Mouse (Mus musculus) hindlimb bud, embryonic 11.5 days (tissue): Measurements from ENCODE around the gene Cmtm8.

Experiments used
- DNase-seq: peaks from one replicate; pipeline ENCODE4 v3.0.0-alpha.2; 2012; ENCODE audit warnings: low read depth, low spot score; ENCODE audit errors: extremely low spot score

The Cmtm8 gene

DNA sequence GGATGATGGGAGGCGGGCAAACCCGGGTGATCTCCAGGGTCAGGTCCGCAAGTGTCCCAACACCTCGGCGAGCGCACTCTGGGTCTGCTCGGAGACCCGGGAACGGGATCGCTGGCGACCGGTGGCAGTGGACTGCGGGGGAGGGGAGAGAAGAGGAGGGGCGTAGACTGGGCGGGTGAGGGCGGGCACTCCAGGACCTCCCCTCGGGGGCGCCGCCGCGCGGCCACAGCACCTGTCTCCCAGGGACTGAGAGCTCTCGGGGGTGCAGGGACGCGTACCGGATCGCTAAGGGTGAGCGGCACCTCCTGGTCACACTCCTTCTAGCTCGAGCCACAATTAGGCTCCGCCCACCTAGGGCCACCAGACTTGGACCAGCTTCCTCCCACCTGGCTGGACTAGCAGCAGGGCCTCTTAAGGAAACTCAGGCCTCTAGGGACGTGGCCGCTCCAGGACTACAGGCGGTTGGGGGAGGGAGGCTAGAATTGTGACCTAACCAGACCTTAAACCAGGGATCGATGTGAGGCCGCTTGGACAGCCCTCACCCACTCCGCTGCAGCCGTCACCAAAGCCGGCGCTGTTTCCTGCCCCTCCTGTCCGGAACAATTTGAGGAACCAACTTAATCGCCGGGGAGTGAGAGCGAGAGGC lies at the start of gene Cmtm8:
Gene Cmtm8, minus strand, starts transcription at position 140 of the 646 bp plus-strand sequence.
- peak; percentile 22 for DNase-seq

DNA sequence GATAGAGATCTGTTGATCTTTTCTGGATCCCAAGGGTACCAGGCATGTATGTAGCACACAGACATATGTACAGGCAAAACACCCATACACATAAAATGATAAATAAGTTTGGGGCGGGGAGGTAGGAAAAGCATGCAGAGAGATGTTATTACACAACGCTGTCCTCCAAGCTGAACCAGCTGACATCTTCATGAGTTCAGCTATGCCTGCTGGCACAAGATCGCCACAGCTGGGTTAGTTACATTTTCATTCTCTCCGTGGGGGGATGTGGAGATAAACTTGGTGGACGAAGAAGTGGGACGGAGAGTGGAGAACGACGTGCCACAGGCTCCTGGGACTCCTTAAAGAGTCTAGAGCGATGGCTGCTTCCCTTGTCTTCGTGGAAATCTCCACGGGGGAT lies 49.0 kb upstream of the Cmtm8 start:
- DNase-seq: no peak

DNA sequence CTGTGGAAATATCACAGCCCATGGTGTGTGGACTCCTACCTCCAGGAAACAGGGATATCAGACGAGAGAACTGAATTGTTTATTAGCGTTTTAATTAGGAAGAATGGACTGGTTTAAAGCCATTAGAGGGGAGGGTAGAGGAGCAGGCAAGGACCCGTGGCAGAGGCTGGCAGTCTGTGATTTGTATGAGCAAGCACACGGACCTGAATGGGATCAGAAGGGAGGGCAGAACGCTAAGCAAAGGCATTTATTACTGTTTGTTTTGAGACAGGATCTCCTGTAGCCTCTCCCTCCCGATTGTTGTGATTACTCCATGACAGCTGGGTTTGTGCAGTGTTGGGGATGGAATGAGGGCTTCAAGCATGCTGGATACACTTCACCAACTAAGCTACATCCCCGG lies 46.4 kb upstream of the Cmtm8 start:
- DNase-seq: no peak

DNA sequence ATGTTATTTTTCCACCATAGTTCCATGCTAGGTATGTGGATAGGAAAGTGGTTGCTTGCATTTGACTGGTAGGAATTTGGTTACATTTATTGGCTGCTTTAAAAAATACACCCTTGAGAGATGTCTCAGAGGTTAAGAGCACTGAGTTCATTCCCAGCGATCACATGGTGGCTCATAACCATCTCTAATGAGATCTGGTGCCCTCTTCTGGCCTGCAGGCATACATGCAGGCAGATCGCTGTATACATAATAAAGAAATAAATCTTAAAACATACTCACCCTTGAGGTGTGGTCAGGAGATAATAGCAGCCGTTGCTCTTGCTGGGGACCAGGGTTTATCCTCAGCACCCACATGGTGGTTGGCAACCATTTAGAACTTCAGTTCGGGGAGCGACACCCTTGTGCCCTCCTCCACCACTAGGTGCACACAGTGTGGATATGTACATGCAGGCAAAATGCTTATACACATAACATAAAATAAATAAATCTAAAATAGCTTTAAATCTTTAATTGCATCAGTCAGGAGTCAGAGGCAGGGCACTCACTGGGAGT lies 45.0 kb upstream of the Cmtm8 start:
- no peak for DNase-seq

DNA sequence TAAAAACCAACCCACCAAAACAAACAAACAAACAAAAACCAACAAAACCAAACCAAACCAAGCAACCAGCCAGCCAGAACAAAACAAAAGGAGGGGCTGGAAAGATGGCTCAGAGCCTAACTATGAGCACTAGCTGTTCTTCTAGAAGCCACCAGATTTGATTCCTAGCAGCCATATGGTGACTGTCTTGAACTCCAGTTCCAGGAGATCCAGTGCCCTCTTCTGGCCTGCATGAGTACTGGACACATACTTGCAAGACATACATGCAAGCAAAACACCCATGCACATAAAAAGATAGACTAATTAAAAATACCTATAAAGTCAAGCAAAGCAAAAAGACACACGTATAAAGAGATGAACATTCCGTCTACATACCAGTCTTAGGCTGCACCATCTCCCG lies 43.7 kb upstream of the Cmtm8 start:
- DNase-seq: no peak

DNA sequence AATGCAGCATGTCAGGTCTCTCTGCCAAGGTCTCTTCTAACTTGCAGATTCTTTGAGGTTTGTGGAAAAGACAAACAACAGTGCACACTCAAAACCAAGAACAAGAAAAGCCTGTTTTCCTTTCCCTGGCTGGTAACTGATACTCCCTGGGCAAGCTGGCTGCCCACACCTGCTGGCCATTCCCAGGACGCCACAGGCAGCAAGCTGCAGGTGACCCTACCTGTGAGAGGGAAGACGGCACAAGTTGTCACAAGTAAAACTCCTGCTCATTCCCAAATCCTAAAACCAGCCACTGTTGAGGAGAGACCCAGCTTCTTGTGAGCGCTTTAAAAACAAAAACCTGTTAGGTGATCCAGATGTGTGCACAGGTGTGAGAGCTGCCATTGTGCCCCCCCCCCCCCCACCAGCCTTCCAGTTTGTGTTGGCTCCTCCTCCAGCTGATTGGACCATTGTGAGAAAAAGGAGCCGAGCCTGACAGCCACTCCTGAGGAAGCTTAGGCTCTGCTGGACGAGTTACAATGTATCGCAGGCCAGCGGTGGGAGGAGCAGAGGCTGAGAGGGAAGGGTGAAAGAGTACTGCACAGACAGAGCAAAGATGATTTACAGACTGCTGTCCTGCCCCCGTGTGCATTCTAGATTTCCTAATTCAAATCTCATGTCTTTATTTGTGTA lies 42.2 kb upstream of the Cmtm8 start:
- no peak for DNase-seq

DNA sequence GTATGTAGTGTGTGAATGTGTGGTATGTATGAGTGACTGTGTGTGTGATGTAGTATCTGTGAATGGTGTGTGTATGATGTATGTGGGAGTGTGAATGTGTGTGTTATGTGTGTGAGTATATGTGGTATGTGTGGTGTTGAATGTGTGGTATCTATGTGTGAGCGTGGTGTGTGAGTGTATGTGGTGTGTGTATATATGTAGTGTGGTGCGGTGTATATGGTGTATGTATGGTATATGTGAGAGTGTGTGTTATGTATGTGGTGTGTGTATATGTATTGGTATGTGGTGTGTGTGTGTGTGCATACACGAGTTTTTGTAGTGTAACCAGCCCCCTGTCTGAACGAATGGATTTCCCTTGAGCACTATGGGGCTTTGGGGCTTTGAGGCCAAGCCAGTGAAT lies 41.6 kb upstream of the Cmtm8 start:
- DNase-seq: no peak

DNA sequence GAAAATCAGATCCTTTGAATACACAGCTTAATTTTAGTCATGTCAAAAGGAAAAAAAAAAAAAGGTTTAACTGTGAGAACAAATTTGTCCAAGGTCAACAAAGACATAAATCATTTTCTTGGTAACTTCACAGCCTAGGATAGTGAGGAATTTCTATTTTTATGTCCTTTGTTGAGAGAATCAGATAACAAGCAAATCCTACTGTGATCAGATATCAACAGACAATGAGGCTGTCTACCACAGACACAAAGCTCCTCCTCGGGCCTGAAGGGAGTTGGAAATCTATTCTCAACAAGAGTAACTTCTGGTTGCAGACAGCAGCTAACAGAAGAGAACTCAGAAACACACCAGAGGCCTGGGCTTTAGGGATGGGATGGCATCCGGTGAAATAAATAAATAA lies 38.0 kb upstream of the Cmtm8 start:
- no peak for DNase-seq

DNA sequence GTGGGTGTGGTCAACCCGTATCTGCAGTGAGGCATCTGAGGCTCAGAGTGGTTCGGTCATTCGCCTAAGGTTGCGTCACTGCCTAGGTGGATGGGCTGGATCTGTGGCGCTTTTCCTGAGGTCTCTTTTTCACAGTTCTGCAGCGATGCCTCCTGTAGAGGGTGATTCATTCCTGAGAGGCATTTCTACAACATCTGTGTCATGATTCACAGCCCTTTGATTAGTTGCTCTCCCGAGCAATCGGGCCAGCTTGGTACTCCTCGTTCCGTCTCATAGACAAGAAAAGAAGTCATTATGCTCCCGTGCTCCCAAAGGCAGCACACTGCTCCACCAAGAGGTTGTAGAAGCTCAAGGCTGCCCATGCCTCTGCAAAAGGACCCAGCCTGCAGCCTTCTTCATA lies 11.4 kb upstream of the Cmtm8 start:
- DNase-seq: no peak

DNA sequence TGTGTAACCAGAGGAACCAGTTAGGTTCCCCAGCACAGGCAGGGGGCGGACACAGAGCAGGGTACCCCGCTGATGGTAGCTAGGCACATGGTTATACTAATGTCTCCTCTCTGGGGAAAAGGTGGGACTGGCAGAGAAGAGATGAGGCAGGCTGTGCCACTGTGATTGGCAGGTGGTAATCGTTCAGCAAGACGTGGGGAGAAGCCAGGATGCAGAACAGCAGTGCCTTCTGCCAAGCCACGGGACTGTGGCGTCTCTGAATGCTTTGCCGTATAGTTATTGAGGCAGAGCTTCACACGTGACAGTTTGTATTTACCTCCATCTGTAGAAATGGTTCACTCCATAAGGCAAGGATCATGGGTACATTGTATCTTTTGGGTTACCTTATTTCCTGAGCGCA lies 10.7 kb upstream of the Cmtm8 start:
- no peak for DNase-seq

DNA sequence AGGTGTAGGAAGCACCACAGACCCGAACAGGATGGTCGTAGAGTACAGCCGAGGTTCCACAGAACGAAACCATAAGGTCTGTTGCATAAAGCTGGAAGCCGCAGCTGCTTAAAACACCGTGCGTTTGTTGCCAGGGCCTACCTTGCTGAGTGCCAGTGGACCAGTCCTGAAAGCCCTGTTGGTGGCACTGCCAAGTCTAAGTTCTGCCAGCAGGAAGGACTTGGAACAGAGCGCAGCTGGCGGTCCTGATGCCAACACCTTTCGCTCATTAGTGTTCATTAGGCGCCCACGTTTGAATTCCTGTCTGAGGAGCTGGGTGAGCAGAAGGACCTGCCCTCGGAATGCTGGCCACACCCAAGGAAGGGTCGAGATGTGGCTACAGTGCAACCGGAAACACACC lies 9.4 kb upstream of the Cmtm8 start:
- DNase-seq: no peak

DNA sequence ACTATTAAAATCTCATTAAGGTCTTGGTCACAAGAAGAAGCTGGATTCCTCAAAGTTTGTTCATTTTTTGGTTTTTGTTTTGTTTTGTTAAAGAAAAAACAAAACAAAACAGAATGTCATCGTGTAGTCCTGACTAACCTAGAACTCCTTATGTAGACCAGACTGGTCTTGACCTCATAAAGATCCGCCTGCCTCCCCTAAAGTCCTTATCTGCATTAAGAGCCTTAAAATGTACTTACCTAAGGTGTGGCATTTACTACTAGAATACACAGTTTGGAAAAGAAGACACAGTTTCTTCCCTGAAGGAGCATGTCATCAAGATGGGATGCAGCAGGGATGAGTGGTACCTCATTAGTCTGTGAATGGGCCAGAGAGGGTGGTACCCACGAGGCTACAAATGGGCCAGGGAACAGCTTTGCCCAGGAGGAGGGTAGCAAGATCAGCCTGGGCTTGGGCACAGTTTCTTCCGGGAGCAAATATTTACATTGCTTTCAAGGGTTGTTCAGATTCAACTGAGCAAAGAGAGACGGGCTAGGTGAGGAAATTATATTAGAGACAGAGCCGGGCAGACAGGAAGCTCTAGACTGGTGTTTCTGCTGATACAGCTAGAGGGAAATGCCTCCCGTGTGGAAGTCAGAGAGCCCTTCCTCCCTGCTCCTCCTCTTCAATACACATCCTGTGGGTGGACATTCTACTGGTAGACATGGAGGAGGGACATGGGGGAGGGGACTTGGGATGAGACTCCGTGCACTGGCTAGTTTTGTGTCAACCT lies 7.6 kb upstream of the Cmtm8 start:
- no peak for DNase-seq

DNA sequence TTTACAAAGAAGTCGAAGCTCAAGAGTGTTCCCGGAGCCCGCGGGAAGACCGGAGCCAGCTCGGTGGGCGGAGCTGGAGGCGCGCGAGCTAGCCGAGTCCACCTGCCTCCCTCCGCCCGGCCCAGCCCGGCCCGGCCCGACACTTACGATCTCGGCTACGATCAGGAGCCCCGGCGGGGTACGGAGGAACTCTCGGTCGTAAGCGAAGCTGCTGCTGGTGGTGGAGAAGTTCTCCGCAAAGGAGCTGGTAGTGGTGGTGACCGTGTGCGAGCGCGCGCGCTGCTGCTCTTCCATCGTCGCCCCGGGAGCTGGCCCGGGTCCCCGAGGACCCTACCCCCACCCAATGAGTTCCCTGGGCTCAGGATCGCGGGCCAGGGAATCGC lies 331 bp downstream of the Cmtm8 start:
- DNase-seq: no peak

DNA sequence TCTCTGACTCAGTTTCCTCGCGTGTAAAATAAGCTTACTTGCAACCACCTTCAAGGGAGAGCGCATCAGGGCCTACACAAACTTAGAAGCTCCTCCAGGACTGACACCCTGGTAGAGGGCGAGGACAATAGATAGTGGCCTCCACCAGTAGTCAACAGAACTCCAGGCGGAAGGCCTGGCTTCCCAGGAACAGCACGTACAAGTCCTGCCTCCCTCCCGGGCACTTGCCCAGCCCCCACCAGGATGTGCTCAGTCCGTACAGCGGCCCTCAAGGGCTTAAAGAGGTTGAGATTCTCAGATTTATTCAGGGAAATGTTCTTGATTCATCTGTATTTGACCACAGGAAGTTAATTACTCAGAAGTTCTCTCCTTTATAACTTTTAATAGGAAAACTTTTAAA lies 1.1 kb downstream of the Cmtm8 start:
- no peak for DNase-seq

DNA sequence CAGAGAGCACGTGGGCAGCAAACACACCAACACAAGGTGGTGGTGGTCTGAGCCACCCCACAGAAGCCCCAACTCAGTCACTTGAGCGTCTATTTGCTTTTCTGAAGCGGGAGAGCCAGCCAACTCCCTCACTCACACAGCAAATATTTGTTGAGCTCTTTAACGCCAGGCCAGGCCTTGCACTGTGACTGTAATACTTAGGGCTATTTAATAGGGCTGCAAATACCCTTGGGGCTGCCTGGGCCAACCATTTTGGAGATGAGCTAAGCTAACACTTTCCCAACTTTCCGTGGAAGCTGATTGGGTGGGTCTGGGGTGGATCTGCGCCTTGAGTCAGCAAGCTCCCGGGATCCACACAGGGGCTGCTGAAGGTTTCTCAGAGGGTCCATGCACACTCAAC lies 1.7 kb downstream of the Cmtm8 start:
- no peak for DNase-seq

DNA sequence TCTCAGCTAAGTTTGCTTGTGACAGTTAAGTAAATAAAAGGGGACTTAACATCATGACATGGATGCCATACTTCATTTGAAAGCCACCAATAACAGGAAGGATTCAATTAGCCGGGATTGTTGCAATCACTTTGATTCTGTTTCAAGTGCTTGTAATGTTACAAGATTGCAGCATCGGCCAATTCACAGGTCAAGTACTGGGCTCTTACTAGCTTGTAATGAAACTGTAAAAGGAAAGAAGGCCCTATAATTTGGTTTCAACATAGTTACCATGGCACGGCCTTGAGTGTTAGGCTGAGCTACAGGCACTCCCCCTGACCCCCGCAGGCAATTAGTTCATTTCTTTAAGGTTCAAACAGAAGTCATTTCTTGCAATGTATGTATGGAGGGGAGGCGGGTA lies 5.1 kb downstream of the Cmtm8 start:
- no peak for DNase-seq

DNA sequence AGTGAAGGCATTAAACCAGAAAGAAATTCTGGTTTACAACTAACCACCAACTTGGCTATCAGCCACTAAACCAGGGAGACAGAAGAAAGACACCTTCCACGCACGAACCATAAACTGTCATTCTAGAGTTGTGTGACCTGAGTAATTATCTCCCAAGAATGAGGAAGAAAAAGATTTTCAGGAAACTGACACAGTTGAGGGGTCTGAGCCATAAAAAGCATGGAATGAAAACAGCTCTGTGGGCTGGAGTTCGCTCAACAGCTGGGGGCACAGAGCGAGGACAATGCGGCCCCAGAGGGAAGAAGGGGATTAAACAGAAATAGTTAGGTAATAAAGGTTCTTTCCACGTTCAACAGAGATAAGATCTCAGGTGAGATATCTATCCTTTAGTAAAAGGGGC lies 12.4 kb downstream of the Cmtm8 start:
- DNase-seq: no peak

DNA sequence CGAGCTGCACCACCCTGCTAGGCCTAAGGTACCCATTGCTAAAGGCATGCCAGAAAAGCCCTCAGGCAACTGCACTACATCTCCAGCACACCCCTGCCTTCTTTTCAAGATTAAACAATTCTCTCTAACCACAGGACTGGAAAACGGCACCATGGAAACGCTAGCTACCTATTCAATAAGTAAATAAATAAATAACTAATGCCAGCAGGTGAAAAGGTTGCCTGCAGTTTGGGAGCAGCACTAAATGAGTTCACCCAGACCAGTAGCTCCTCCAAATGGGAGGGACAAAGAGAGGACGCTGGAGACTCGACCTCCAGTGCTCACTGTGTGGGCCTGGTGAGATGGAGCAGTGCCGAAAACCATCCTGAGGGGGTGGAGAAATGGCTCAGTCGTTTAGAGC lies 13.6 kb downstream of the Cmtm8 start:
- DNase-seq: no peak

DNA sequence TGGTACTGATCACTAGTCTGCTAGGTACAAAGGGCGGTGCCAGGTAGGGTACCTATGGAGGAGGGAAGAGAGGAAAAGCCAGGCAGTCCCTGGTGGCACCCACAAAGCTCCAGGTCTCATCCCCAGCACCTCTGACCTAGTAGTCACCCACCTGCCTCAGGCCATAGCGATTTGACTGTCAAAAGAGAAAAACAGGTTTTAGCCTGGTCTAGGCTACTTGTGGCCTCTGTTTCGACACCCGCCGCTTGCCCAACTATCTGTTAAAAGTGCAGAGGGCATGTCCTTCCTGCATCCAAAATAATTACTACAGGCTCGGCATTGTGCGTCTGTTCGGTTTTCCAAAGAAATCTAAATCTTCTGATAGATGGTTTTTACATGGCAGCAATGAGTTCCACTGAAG lies 14.3 kb downstream of the Cmtm8 start:
- DNase-seq: no peak

DNA sequence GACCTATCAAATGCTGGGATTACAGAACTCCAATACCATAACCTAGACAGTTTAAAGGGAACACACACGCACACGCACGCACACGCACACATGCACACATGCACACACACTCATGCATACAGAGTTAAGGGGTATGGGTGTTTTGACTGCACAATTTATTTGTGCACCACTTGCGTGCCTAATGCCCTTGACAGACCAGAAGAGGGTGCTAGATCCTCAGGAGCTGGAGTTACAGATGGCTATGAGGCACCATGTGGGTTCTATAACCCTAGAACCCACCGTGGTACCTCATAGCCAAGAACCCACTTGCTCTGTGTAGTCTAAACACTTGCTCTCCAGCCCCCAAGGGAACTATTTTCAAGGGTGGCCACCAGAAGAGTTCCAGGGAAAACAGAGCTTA lies 15.6 kb downstream of the Cmtm8 start:
- no peak for DNase-seq

DNA sequence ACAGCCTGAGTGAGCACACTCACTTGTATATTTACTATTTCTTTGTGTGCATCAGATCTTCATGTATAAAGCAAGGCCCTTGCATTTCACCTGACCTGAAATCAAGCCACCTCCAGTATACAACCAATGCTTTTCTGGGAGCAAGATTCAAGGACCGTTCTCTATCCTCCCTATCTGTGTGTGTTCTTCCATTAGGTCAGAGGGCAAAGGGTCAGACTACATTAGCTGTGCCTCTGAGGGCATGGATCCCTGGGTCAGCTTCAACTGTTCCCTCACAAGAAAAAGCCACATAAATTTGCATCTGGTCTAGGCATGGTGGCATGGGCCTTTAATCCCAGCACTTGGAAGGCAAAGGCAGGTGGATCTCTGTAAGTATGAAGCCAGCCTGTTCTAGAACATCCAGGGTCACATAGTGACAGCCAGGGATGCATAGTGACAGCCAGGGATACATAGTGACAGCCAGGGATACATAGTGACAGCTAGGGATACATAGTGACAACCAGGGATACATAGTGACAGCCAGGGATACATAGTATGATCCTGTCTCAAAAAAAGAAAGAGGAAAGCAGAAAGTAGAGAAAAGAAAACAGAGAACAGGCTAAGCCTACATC lies 16.6 kb downstream of the Cmtm8 start:
- DNase-seq: no peak

DNA sequence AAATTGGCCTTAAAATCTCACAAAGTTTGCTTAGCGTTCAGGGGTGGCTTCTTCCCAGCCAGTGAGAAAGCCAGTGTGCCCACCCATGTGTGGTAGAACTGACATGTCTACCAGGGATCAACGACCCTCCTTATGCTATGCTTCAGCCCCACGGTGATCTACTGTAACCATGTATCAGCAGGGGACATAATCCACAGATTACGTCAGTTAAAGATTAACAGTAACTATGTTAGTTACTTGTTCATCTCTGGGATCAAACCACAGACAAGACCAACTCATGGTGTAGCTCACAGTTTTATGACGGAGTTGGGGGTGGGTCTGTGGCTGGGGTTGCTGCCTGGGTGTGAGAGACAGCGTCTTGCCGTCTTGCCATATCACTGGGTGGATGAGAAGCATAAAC lies 19.8 kb downstream of the Cmtm8 start:
- no peak for DNase-seq
